Mouse (Mus musculus) MEL (cell line): ENCODE data around the gene Pou2af1. TPM values are rescaled to one million over a fixed set of nuclear protein-coding genes. Genes with fewer than 3 reads are reported as not detected.

Experiments
- DNase-seq: peaks from one replicate; pipeline ENCODE4 v3.0.0; 2011; ENCODE audit warnings: low read depth, low spot score
- H3K27ac ChIP-seq: 2 replicates; pipeline ENCODE4 v1.5.1; 2012; ENCODE audit warnings: low read depth, mild to moderate bottlenecking, control low read depth, low read length, moderate library complexity; ENCODE audit not compliant: control insufficient read depth
- H3K27me3 ChIP-seq, 2 experiments: fragments of 150-350 bp in 1 of 2; sonication (generic) in 1 of 2; 2 replicates each; pipeline ENCODE4 v1.6.1; 2012; ENCODE audit warnings: low read length in 2 of 2, mild to moderate bottlenecking in 2 of 2, improper control_type of control experiment in 1 of 2, moderate library complexity in 1 of 2; ENCODE audit not compliant: insufficient read depth in 2 of 2, control insufficient read depth in 1 of 2
- H3K36me3 ChIP-seq, 2 experiments: 2 replicates each; pipeline ENCODE4 v1.6.1; 2012 to 2014; ENCODE audit warnings: low read length in 2 of 2, improper control_type of control experiment in 1 of 2, inconsistent platforms in 1 of 2, mild to moderate bottlenecking in 1 of 2; ENCODE audit not compliant: insufficient read depth in 2 of 2, control insufficient read depth in 1 of 2
- H3K4me1 ChIP-seq, 2 experiments: fragments of 150-350 bp in 1 of 2; sonication (generic) in 1 of 2; 2 replicates each; pipeline ENCODE4 v1.6.1; 2012; ENCODE audit warnings: low read length in 2 of 2, improper control_type of control experiment in 1 of 2, mild to moderate bottlenecking in 1 of 2; ENCODE audit not compliant: insufficient read depth in 2 of 2, control insufficient read depth in 1 of 2
- H3K4me3 ChIP-seq, 2 experiments: fragments of 150-350 bp in 1 of 2; sonication (generic) in 1 of 2; 2 replicates each; pipeline ENCODE4 v1.5.1; 2012; ENCODE audit warnings: low read depth in 2 of 2, low read length in 2 of 2, mild to moderate bottlenecking in 2 of 2, moderate library complexity in 2 of 2, control low read depth in 1 of 2, improper control_type of control experiment in 1 of 2; ENCODE audit not compliant: control insufficient read depth in 1 of 2, insufficient read depth in 1 of 2
- H3K79me2 ChIP-seq: 2 replicates; pipeline ENCODE4 v1.6.1; 2012; ENCODE audit warnings: mild to moderate bottlenecking, low read length, moderate library complexity; ENCODE audit not compliant: control insufficient read depth, poor library complexity, insufficient read depth
- H3K9ac ChIP-seq: 2 replicates; pipeline ENCODE4 v1.6.1; 2012; ENCODE audit warnings: low read depth, mild to moderate bottlenecking, control low read depth, low read length, moderate library complexity; ENCODE audit not compliant: control insufficient read depth, poor library complexity, severe bottlenecking
- H3K9me3 ChIP-seq: fragments of 150-350 bp; sonication (generic); replicated peaks from 2 replicates; pipeline ENCODE4 v1.6.1; 2012; ENCODE audit warnings: mild to moderate bottlenecking, low read length, improper control_type of control experiment, moderate library complexity; ENCODE audit not compliant: insufficient read depth
- BHLHE40 ChIP-seq: IDR thresholded peaks from 2 replicates; pipeline ENCODE4 v1.6.1; 2012; ENCODE audit warnings: low read depth, mild to moderate bottlenecking, inconsistent platforms, low read length, improper control_type of control experiment, borderline replicate concordance
- CTCF ChIP-seq, 3 experiments: IDR thresholded peaks in 2 of 3; conservative IDR thresholded peaks in 1 of 3; 2 replicates each; pipeline ENCODE4 v1.5.1; 2011 to 2012; ENCODE audit warnings: low read length in 3 of 3, low read depth in 2 of 3, mild to moderate bottlenecking in 2 of 3, improper control_type of control experiment in 1 of 3, inconsistent platforms in 1 of 3, mixed read lengths in 1 of 3, moderate library complexity in 1 of 3; ENCODE audit not compliant: control insufficient read depth in 1 of 3, insufficient read depth in 1 of 3, poor library complexity in 1 of 3, severe bottlenecking in 1 of 3
- E2F4 ChIP-seq: IDR thresholded peaks from 2 replicates; pipeline ENCODE4 v1.6.1; 2011; ENCODE audit warnings: low read depth, low read length, improper control_type of control experiment, borderline replicate concordance
- ETS1 ChIP-seq: IDR thresholded peaks from 2 replicates; pipeline ENCODE4 v1.6.1; 2012; ENCODE audit warnings: low read depth, mild to moderate bottlenecking, inconsistent platforms, low read length, improper control_type of control experiment, moderate library complexity
- KAT2A ChIP-seq: conservative IDR thresholded peaks from 2 replicates; pipeline ENCODE4 v1.6.1; 2012; ENCODE audit warnings: low read depth, low read length, improper control_type of control experiment, inconsistent platforms
- MAX ChIP-seq: IDR thresholded peaks from 2 replicates; pipeline ENCODE4 v1.6.1; 2011; ENCODE audit warnings: low read length, improper control_type of control experiment
- MXI1 ChIP-seq: IDR thresholded peaks from 2 replicates; pipeline ENCODE4 v1.6.1; 2011; ENCODE audit warnings: mild to moderate bottlenecking, low read depth, low read length, improper control_type of control experiment
- MYB ChIP-seq: IDR thresholded peaks from 2 replicates; pipeline ENCODE4 v1.6.1; 2011; ENCODE audit warnings: mild to moderate bottlenecking, low read depth, low read length, improper control_type of control experiment
- MYC ChIP-seq: IDR thresholded peaks from 2 replicates; pipeline ENCODE4 v1.6.1; 2011; ENCODE audit warnings: low read depth, mild to moderate bottlenecking, low read length, improper control_type of control experiment, moderate library complexity
- NRF1 ChIP-seq: IDR thresholded peaks from 2 replicates; pipeline ENCODE4 v1.6.1; 2014; ENCODE audit warnings: low read depth, mild to moderate bottlenecking, inconsistent platforms, low read length, improper control_type of control experiment, moderate library complexity; ENCODE audit not compliant: poor library complexity, insufficient read depth, severe bottlenecking
- POLR2A ChIP-seq, 2 experiments: IDR thresholded peaks; 2 replicates each; pipeline ENCODE4 v1.6.1; 2011 to 2012; ENCODE audit warnings: low read length in 2 of 2, mild to moderate bottlenecking in 2 of 2, control low read depth in 1 of 2, improper control_type of control experiment in 1 of 2, low read depth in 1 of 2, moderate library complexity in 1 of 2; ENCODE audit not compliant: control insufficient read depth in 1 of 2, insufficient read depth in 1 of 2, poor library complexity in 1 of 2
- POLR2AphosphoS2 ChIP-seq: IDR thresholded peaks from 2 replicates; pipeline ENCODE4 v1.6.1; 2011; ENCODE audit warnings: low read length, improper control_type of control experiment
- POLR2AphosphoS5 ChIP-seq: IDR thresholded peaks from 2 replicates; pipeline ENCODE4 v1.6.1; 2012; ENCODE audit warnings: low read depth, borderline replicate concordance, mild to moderate bottlenecking, inconsistent platforms, low read length, moderate library complexity, mixed read lengths
- RAD21 ChIP-seq: IDR thresholded peaks from 2 replicates; pipeline ENCODE4 v1.6.1; 2011; ENCODE audit warnings: mild to moderate bottlenecking, low read depth, low read length, improper control_type of control experiment
- RCOR1 ChIP-seq: IDR thresholded peaks from 2 replicates; pipeline ENCODE4 v1.6.1; 2012; ENCODE audit warnings: low read depth, mild to moderate bottlenecking, inconsistent platforms, low read length, improper control_type of control experiment
- SIN3A ChIP-seq: IDR thresholded peaks from 2 replicates; pipeline ENCODE4 v1.6.1; 2012; ENCODE audit warnings: low read length, improper control_type of control experiment, inconsistent platforms
- TAL1 ChIP-seq: IDR thresholded peaks from 2 replicates; pipeline ENCODE4 v1.6.1; 2012; ENCODE audit warnings: mild to moderate bottlenecking, inconsistent platforms, low read length, moderate library complexity, mixed read lengths
- TBP ChIP-seq: IDR thresholded peaks from 2 replicates; pipeline ENCODE4 v1.8.0; 2011; ENCODE audit warnings: low read depth, low read length, improper control_type of control experiment
- TCF12 ChIP-seq: IDR thresholded peaks from 2 replicates; pipeline ENCODE4 v1.6.1; 2014; ENCODE audit warnings: low read depth, mild to moderate bottlenecking, inconsistent platforms, low read length, improper control_type of control experiment, moderate library complexity
- ZC3H11A ChIP-seq: IDR thresholded peaks from 2 replicates; pipeline ENCODE4 v1.6.1; 2012; ENCODE audit warnings: low read depth, mild to moderate bottlenecking, inconsistent platforms, low read length, improper control_type of control experiment
- ZNF384 ChIP-seq: IDR thresholded peaks from 2 replicates; pipeline ENCODE4 v1.6.1; 2012; ENCODE audit warnings: low read depth, mild to moderate bottlenecking, inconsistent platforms, low read length, improper control_type of control experiment
- polyA plus RNA-seq, 2 experiments: library from polyadenylated mRNA; stranded (reverse) in 1 of 2; unstranded in 1 of 2; fragments of >175 nt in 1 of 2; fragments of >200 nt in 1 of 2; gene quantifications; 2 replicates each; pipeline versions ENCODE4 v1.2.1 to v1.2.4; 2012; ENCODE audit warnings: low replicate concordance in 2 of 2, low read depth in 1 of 2; ENCODE audit not compliant: insufficient read length in 2 of 2, insufficient read depth in 1 of 2, missing spikeins in 1 of 2
- total RNA-seq: library from RNA; depleted of rRNA; stranded (reverse); fragments of 300-350 nt; gene quantifications from 2 replicates; pipeline ENCODE4 v1.2.3, GENCODE M21; 2012

Pou2af1 gene
- total and polyA plus RNA-seq, 3 experiments: not detected

DNA sequence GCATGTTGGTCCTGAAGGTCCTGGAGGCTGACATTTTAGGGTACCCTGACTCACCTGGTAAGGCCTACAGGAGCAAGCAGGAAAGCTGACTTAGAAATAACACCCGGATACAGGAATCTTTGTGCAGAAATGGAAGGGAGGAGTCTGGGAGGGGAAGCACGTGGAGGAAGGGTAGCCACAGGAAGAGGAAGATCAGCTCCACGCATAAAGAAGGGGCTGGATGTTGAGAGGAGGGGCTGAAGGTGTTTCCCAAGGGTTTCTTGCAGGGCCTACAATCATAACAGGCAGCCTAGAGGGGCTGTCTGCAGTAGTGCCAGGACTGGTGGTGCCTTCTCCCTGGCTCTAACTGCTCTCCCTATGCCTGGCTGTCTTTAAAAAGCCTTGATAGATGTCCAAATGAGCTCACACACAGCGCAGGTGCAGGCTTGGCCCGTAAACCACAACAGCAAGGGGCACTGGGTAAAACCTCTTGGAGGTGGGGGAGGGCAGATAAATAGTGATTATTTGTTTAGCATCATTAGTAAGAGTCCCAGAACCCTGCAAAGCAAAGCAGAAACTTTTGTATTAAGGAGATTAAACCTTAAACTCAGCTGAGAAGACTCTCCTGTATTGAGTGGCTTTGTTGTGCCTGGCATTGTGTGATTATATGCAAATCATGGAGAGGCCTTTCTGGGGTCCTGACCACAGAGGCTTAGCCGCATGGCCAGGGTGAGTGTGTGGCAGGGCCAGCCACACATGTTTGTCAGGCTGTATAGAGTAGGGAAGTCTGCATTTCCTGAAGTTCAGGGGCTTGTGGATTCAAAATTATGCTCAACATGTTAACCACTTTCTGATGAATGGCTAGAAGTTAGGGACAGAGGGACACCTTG, 48.0 kb upstream of the Pou2af1 start, which contains the start of gene Gm32742:
Gene Gm32742 (minus strand): TSS at position 206 of the 869 bp plus-strand sequence.
- peaks cover 2 to 5% of the 10 kb centered on the region in 2 experiments for H3K27me3 ChIP-seq
- no peaks in the 10 kb centered on the region for H3K4me1 ChIP-seq
- no peaks in the 10 kb centered on the region for H3K79me2 ChIP-seq
- no peak within 1 kb of the TSS for H3K27ac ChIP-seq
- TF ChIP-seq POLR2AphosphoS5 (no peak), TBP (no peak), MYC (no peak), SIN3A (no peak), TCF12 (no peak), ZNF384 (no peak), MYB (no peak), RCOR1 (no peak), RAD21 (no peak)
- TF ChIP-seq, all 39 proteins: peak for 0
- H3K36me3 ChIP-seq: no peaks in the 10 kb centered on the region
- H3K9me3 ChIP-seq: no peaks in the 10 kb centered on the region
- H3K9ac ChIP-seq: no peak within 1 kb of the TSS
- no peak within 1 kb of the TSS for H3K4me3 ChIP-seq
- no peak for DNase-seq

DNA sequence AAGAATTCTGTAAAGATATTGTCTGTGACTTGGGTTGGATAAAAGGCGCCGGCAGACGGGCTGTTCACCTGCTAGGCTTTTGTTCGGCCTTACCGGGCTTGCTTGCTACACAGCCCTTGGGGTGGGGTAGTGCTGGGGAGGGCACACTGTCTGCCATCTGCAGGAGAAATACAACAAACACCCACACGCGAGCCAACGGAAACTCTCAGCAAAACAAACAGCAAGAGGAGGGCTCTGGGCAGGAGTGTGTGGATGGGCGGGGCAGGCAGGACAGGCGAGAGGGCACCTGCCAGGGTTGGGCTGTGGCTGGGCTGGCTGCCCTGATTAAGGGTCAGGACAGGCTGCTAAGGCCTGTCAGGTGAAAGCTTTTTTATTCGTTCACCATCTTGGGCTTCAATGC, 45.6 kb upstream of the Pou2af1 start:
- no peaks in the 10 kb centered on the region for H3K4me1 ChIP-seq
- no peaks in the 10 kb centered on the region for H3K36me3 ChIP-seq
- no peak overlapping the region for H3K4me3 ChIP-seq
- no peak overlapping the region for H3K27ac ChIP-seq
- no peak for DNase-seq
- peaks cover 0 to 2% of the 10 kb centered on the region in 2 experiments; a peak in 2 of 4 replicates for H3K27me3 ChIP-seq
- H3K79me2 ChIP-seq: no peaks in the 10 kb centered on the region
- H3K9ac ChIP-seq: no peak overlapping the region
- H3K9me3 ChIP-seq: no peaks in the 10 kb centered on the region
- TF ChIP-seq ZC3H11A: no peak
- TF ChIP-seq POLR2AphosphoS2: no peak
- TF ChIP-seq E2F4: no peak
- no peak for TF ChIP-seq NRF1
- TF ChIP-seq TAL1: no peak
- no peak for TF ChIP-seq POLR2A (IDR thresholded peaks at IDR 0.05; ENCODE audit: control insufficient read depth in 1 of 2, insufficient read depth in 1 of 2, low read depth in 1 of 2, low read length in 2 of 2, poor library complexity in 1 of 2)
- TF ChIP-seq CTCF (IDR thresholded peaks at IDR 0.05 in 2 of 3, conservative IDR thresholded peaks at IDR 0.05 in 1 of 3; ENCODE audit: control insufficient read depth in 1 of 3, insufficient read depth in 1 of 3, low read depth in 2 of 3, low read length in 3 of 3, poor library complexity in 1 of 3, severe bottlenecking in 1 of 3): no peak
- TF ChIP-seq MXI1: no peak
- TF ChIP-seq BHLHE40: no peak
- TF ChIP-seq MAX: no peak
- no peak for TF ChIP-seq ETS1
- TF ChIP-seq KAT2A: no peak
